Mouse (Mus musculus) megakaryocyte, embryonic 14.5 days (primary cell): ENCODE measurements around the gene Atp1a2.

Experiments
- FLI1 ChIP-seq: IDR thresholded peaks from 2 replicates; pipeline ENCODE4 v1.6.1; 2012; ENCODE audit warnings: low read length, inconsistent platforms, mixed read lengths
- GATA1 ChIP-seq: IDR thresholded peaks from 3 replicates; pipeline ENCODE4 v1.6.1; 2012; ENCODE audit warnings: mixed read lengths, low read length, inconsistent platforms, borderline replicate concordance

DNA sequence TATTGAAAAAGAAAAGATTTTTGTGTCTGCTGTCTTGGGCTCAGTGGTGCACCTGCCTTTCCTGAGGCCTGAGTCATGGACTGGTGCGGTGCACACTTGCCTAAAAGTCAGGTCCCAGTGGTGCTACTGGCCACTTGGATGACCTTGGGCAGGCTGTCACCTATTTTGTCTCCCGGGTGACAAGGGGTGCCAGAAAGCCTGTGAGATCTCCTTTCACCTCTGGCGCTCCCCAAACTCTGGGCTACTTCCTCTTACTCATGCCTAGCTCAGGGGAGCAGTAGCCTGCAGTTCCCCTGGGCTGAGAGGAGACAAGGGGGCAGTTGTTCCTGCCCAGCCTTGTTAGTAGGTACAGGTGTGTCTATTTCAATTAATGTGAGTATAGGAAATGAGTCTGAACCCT lies 4.4 kb upstream of the Atp1a2 start:
- no peak for TF ChIP-seq GATA1
- TF ChIP-seq FLI1 = no peak
